Mouse (Mus musculus): Measurements from ENCODE around the gene Ppp1r27.

DNA sequence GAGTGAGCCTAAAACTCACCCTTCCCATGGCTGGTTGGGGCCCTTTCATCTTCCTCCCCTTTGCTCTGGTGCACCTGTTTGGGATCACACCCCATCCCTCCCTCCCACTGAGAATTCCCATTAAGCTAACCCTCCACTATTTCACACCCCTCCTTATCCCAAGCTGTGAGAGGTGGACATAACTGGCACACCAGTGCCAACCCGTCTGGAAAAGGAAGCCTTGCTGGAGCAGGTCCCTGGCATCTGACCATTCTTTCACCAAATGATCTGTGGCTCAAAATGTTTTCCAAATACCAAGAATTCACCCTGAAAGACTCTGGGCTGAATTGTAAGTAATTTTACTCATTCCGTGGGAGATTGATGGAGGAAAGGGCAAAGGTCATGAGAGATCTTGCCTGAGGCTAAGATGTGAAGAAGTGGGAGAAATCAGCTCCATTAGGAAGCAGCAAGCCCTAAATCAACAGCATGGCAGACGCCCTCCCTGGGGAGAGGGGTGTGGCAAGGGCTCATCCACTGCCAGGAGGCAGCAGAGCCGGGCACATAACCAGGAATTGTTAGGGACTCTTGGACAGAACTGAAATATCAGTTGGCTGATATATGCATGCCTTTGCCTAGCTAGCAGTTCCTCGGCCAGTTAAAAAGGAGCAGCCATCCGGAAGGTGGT is 38.0 kb downstream of the Ppp1r27 start:
- TF ChIP-seq CTCF (IDR thresholded peaks at IDR 0.05) = no peak
- TF ChIP-seq EP300 (IDR thresholded peaks at IDR 0.05; ENCODE audit: insufficient read depth, low read depth, low read length) = no peak
- TF ChIP-seq POLR2A (IDR thresholded peaks at IDR 0.05; ENCODE audit: insufficient read depth, low read depth, low read length) = no peak

All from heart, adult 2 months (tissue).